ENCODE assay signal across 8 mouse cellular contexts in genomic region chr15:99704041-99704681, GRCm38 (mm10). TPM values are rescaled to one million over a fixed set of nuclear protein-coding genes. Genes with fewer than 3 reads are reported as not detected.
DNase-seq lines count a peak whose midpoint lies in the region; ATAC-seq and TF ChIP-seq lines count a peak whose summit lies in the region.

No protein-coding gene starts in this region.

- H3K4me1 ChIP-seq in stomach, embryonic 15.5 days, result peaks cover 12% of the 10 kb centered on the region

- no peak for ATAC-seq in stomach, embryonic 15.5 days (ENCODE audit: insufficient read depth, low FRiP score, low read depth)
- no peak for ATAC-seq in inflammation-experienced regulatory T-cells, adult 6 months

- peaks cover 31% of the 10 kb centered on the region for H3K36me3 ChIP-seq in stomach, embryonic 15.5 days

- 58% methylated on average over 23 of the region's 23 CpGs for WGBS in stomach, embryonic 15.5 days

- no peak for TF ChIP-seq CTCF in left cerebral cortex, adult 2 months (IDR thresholded peaks at IDR 0.05)

- intact Hi-C loops in left cerebral cortex, adult 2 months (cut with DNase I), result loop anchor here (2.0 kb wide), 1 partner anchor 21 kb away; the partner anchor contains the start of gene Cox14
- intact Hi-C loops in left cerebral cortex, postnatal 4 days (cut with DNase I), result no loop called here
- intact Hi-C loops in heart, postnatal 10 days (cut with DNase I), result no loop called here

- H3K9ac ChIP-seq in stomach, embryonic 15.5 days, result no peak overlapping the region

- peak overlapping the region; percentile 78; the same call in 1 of the 2 replicates for H3K4me2 ChIP-seq in stomach, embryonic 15.5 days

- H3K4me3 ChIP-seq in left cerebral cortex, adult 2 months, result peak overlapping the region; percentile 43
- H3K4me3 ChIP-seq in stomach, embryonic 15.5 days (replicated peaks), result no peak overlapping the region

- H3K27ac ChIP-seq in left cerebral cortex, adult 2 months, result peak overlapping the region; percentile 99
- no peak overlapping the region for H3K27ac ChIP-seq in stomach, embryonic 15.5 days

- peak; percentile 44 to 53 for DNase-seq in left cerebral cortex, adult 2 months (ENCODE audit: extremely low spot score in 1 of 2, low spot score in 2 of 2)
- no peak for DNase-seq in left cerebral cortex, postnatal 4 days
- peak; percentile 67 for DNase-seq in adrenal gland, postnatal 25 days
- DNase-seq in heart, postnatal 10 days, result peak; percentile 55 to 56
- peak; percentile 53 to 72 for DNase-seq in kidney, postnatal 4 days
- DNase-seq in T-cell, adult 2 months (ENCODE audit: low spot score), result no peak

- H3K27me3 ChIP-seq in stomach, embryonic 15.5 days (replicated peaks), result no peaks in the 10 kb centered on the region

- H3K9me3 ChIP-seq in stomach, embryonic 15.5 days, result no peaks in the 10 kb centered on the region

RNA-seq across cellular contexts. Expression of gene Gm17349, which starts 1.1 kb away (rescaled TPM):
- total RNA-seq in left cerebral cortex, adult 2 months (2021), result 10 to 100 TPM in 1 of 2 experiments, 1 to 10 TPM in 1; 5.3 to 11.7 TPM
- not detected for total RNA-seq in left cerebral cortex, postnatal 4 days (2021)
- total RNA-seq in adrenal gland, postnatal 25 days (2021), result 30.4 and 43.7 TPM in 2 replicates
- 1 to 10 TPM; 4.7 to 5.5 TPM for total RNA-seq in heart, postnatal 10 days (2021)
- polyA plus RNA-seq in stomach, embryonic 15.5 days (2015; fragmentation: Nextera tagmentation; extraction: Ambion mirVana), result not detected in 2 replicates
- not detected for polyA plus RNA-seq in inflammation-experienced regulatory T-cells, adult 6 months (2017; shearing (Covaris generic))

RNA-seq across cellular contexts. Expression of gene Smarcd1, which starts 2.2 kb away (rescaled TPM):
- total RNA-seq in left cerebral cortex, adult 2 months (2021), result 100 to 1,000 TPM; 157 to 163 TPM
- total RNA-seq in left cerebral cortex, postnatal 4 days (2021), result 100 to 1,000 TPM; 134 to 148 TPM
- 51.9 and 63.6 TPM in 2 replicates for total RNA-seq in adrenal gland, postnatal 25 days (2021)
- 10 to 100 TPM; 39.2 to 40.2 TPM for total RNA-seq in heart, postnatal 10 days (2021)
- polyA plus RNA-seq in stomach, embryonic 15.5 days (2015; fragmentation: Nextera tagmentation; extraction: Ambion mirVana), result 24.1 and 27.0 TPM in 2 replicates
- 10 to 100 TPM in 2 of 3 experiments, 1 to 10 TPM in 1; 8.4 to 15.5 (median 10.5) TPM for polyA plus RNA-seq in inflammation-experienced regulatory T-cells, adult 6 months (2017; shearing (Covaris generic))

RNA-seq across cellular contexts. Expression of gene Gpd1, which starts 13.2 kb away (rescaled TPM):
- total RNA-seq in left cerebral cortex, adult 2 months (2021), result 100 to 1,000 TPM in 1 of 2 experiments, 10 to 100 TPM in 1; 90.7 to 100 TPM
- total RNA-seq in left cerebral cortex, postnatal 4 days (2021), result 1 to 10 TPM; 6.7 to 6.8 TPM
- total RNA-seq in adrenal gland, postnatal 25 days (2021), result 639 and 861 TPM in 2 replicates
- 100 to 1,000 TPM in 1 of 2 experiments, 10 to 100 TPM in 1; 74.8 to 238 TPM for total RNA-seq in heart, postnatal 10 days (2021)
- polyA plus RNA-seq in stomach, embryonic 15.5 days (2015; fragmentation: Nextera tagmentation; extraction: Ambion mirVana), result 4.8 and 5.3 TPM in 2 replicates
- polyA plus RNA-seq in inflammation-experienced regulatory T-cells, adult 6 months (2017; shearing (Covaris generic)), result under 1 TPM in 2 of 3 experiments, not detected in 1; 0.24 to 0.39 TPM

RNA-seq across cellular contexts. Expression of gene Cox14, which starts 21.3 kb away (rescaled TPM):
- 100 to 1,000 TPM; 113 to 123 TPM for total RNA-seq in left cerebral cortex, adult 2 months (2021)
- total RNA-seq in left cerebral cortex, postnatal 4 days (2021), result 10 to 100 TPM; 68.0 to 73.4 TPM
- total RNA-seq in adrenal gland, postnatal 25 days (2021), result 217 and 256 TPM in 2 replicates
- 100 to 1,000 TPM; 212 to 221 TPM for total RNA-seq in heart, postnatal 10 days (2021)
- 156 and 220 TPM in 2 replicates for polyA plus RNA-seq in stomach, embryonic 15.5 days (2015; fragmentation: Nextera tagmentation; extraction: Ambion mirVana)
- 100 to 1,000 TPM; 133 to 168 (median 166) TPM for polyA plus RNA-seq in inflammation-experienced regulatory T-cells, adult 6 months (2017; shearing (Covaris generic))

RNA-seq across cellular contexts. Expression of gene Asic1, which starts 34.0 kb away (rescaled TPM):
- 10 to 100 TPM; 66.7 to 81.0 TPM for total RNA-seq in left cerebral cortex, adult 2 months (2021)
- 100 to 1,000 TPM; 101 to 102 TPM for total RNA-seq in left cerebral cortex, postnatal 4 days (2021)
- total RNA-seq in adrenal gland, postnatal 25 days (2021), result 0.33 and 0.49 TPM in 2 replicates
- under 1 TPM; 0.69 to 0.72 TPM for total RNA-seq in heart, postnatal 10 days (2021)
- polyA plus RNA-seq in stomach, embryonic 15.5 days (2015; fragmentation: Nextera tagmentation; extraction: Ambion mirVana), result 1.6 and 2.3 TPM in 2 replicates
- polyA plus RNA-seq in inflammation-experienced regulatory T-cells, adult 6 months (2017; shearing (Covaris generic)), result under 1 TPM in 2 of 3 experiments, not detected in 1; 0.20 to 0.40 TPM

Comparison
In these comparisons a context has a peak if more than half of its experiments do, and no peak if none do; other contexts are left out.
1. DNase-seq: peak in left cerebral cortex, adult 2 months (2 of 2), adrenal gland, postnatal 25 days (single experiment), heart, postnatal 10 days (2 of 2) and kidney, postnatal 4 days (2 of 2); none in left cerebral cortex, postnatal 4 days (single experiment) and T-cell, adult 2 months (single experiment).
2. RNA of gene Gpd1, which starts 13.2 kb away (total RNA-seq): 639 to 861 TPM in adrenal gland, postnatal 25 days, 74.8 to 238 TPM in heart, postnatal 10 days and 90.7 to 100 TPM in left cerebral cortex, adult 2 months; 6.7 to 6.8 TPM in left cerebral cortex, postnatal 4 days; every median in the first group is over 4 times any median in the second.